Mouse (Mus musculus) thymus, adult 2 months (tissue): Measurements from ENCODE around the gene Lamp1. TPM values are rescaled to one million over a fixed set of nuclear protein-coding genes. Genes with fewer than 3 reads are reported as not detected.

Experiments used
- DNase-seq: peaks from one replicate; pipeline ENCODE4 v3.0.0; 2021
- H3K27ac ChIP-seq: fragments of 200-500 bp; 2 replicates; pipeline ENCODE4 v1.5.1; 2012; ENCODE audit warnings: low read length, control low read depth; ENCODE audit not compliant: control insufficient read depth, insufficient read depth
- H3K27me3 ChIP-seq: fragments of 200-500 bp; 2 replicates; pipeline ENCODE4 v1.6.1; 2012; ENCODE audit warnings: mild to moderate bottlenecking, low read length, moderate library complexity, mixed read lengths; ENCODE audit not compliant: control insufficient read depth, insufficient read depth
- H3K36me3 ChIP-seq: fragments of 200-500 bp; 2 replicates; pipeline ENCODE4 v1.6.1; 2012; ENCODE audit warnings: mild to moderate bottlenecking, low read length, moderate library complexity; ENCODE audit not compliant: control insufficient read depth, insufficient read depth
- H3K4me1 ChIP-seq: fragments of 200-500 bp; replicated peaks from 2 replicates; pipeline ENCODE4 v1.6.1; 2012; ENCODE audit warnings: low read length; ENCODE audit not compliant: control insufficient read depth, insufficient read depth
- H3K4me3 ChIP-seq: fragments of 200-500 bp; 2 replicates; pipeline ENCODE4 v1.5.1; 2012; ENCODE audit warnings: mild to moderate bottlenecking, low read length, control low read depth, moderate library complexity; ENCODE audit not compliant: control insufficient read depth, insufficient read depth
- CTCF ChIP-seq: fragments of 200-500 bp; IDR thresholded peaks from 2 replicates; pipeline ENCODE4 v1.5.1; 2012; ENCODE audit warnings: mild to moderate bottlenecking, control low read depth, low read length, moderate library complexity, borderline replicate concordance; ENCODE audit not compliant: control insufficient read depth, poor library complexity, insufficient read depth; ENCODE audit errors: extremely low read depth
- POLR2A ChIP-seq: fragments of 200-500 bp; IDR thresholded peaks from 2 replicates; pipeline ENCODE4 v1.6.1; 2012; ENCODE audit warnings: mild to moderate bottlenecking, low read length, control low read depth, moderate library complexity; ENCODE audit not compliant: control insufficient read depth, poor library complexity, insufficient read depth; ENCODE audit errors: extremely low read depth
- WGBS: fragments of 180-500 bp; shearing (Covaris S2); methylation state at CpG from one replicate; pipeline ENCODE4 v1.1.7; 2018; 5-methylcytosine and 5-hydroxymethylcytosine counted together
- polyA plus RNA-seq: library from polyadenylated mRNA; depleted of rRNA; stranded (reverse); fragments of >200 nt; gene quantifications from 2 replicates; pipeline ENCODE4 v1.2.3, GENCODE M21; 2012

The Lamp1 gene
- polyA plus RNA-seq, 1 experiment: 388 TPM

DNA sequence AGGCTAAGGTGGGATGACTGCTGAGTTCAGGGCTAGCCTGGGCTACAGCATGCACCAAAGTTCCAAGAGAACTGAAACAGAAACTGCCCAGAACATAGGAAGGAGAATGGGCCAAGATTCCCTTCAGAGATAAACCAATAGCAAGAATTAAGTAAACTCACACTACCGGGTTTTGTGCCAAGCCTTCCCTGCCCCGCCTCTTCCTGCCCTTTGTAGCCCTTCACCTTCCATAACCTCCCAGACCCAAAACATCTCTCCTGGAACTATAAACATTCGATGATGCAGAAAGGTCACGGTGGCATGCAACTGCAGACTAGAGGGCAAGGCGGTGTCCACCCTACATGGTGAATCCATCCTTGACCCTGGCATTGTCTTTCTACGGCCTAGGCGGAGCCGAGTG is 31.3 kb downstream of the Lamp1 start:
- DNase-seq: no peak

GRCm38 (mm10) chr8:13194818-13195217 is 35.9 kb downstream of the Lamp1 start:
- Histone ChIP-seq H3K27me3 (no peaks in the 10 kb centered on the region; the same call in 1 of the 2 replicates), H3K4me3 (no peak overlapping the region), H3K4me1 (no peaks in the 10 kb centered on the region), H3K36me3 (no peaks in the 10 kb centered on the region), H3K27ac (no peak overlapping the region)
- no peak for TF ChIP-seq POLR2A
- no peak for TF ChIP-seq CTCF
- 75% methylated on average over 10 of the region's 10 CpGs for WGBS
- no peak for DNase-seq

More for the DNA sequence above, 31.3 kb downstream of the Lamp1 start:
- Histone ChIP-seq H3K4me3 (no peak overlapping the region), H3K27me3 (no peaks in the 10 kb centered on the region), H3K36me3 (no peaks in the 10 kb centered on the region), H3K27ac (no peak overlapping the region), H3K4me1 (no peaks in the 10 kb centered on the region)
- no peak for TF ChIP-seq CTCF
- no peak for TF ChIP-seq POLR2A
- WGBS: 88% methylated on average over 8 of the region's 8 CpGs

DNA sequence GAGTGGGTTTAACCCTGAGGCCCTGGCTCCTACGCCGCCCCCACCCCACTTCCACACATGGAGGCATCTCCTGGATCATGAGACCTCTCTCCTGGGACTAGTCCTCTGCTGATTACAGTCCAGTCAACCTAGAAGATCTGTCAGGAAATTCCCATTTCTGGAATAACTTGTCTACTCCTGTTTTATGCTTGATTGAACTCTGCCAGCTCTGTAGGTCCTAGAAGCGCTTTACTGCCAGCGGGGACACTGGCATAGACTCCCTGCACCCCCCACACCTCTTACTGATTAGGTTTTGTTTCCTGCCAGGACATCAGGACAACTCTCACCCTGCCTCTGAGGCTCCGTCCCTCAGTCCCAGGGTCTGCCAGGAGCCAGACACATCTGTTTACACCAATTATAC is 38.5 kb downstream of the Lamp1 start:
- no peak overlapping the region for H3K4me3 ChIP-seq
- peaks cover 6% of the 10 kb centered on the region; the same call in 1 of the 2 replicates for H3K27me3 ChIP-seq
- DNase-seq: no peak
- H3K4me1 ChIP-seq: peaks cover 7% of the 10 kb centered on the region
- H3K36me3 ChIP-seq: no peaks in the 10 kb centered on the region
- no peak overlapping the region for H3K27ac ChIP-seq
- TF ChIP-seq CTCF (no peak), POLR2A (no peak)
- 95% methylated on average over 5 of the region's 5 CpGs for WGBS

GRCm38 (mm10) chr8:13199385-13200061 is 40.6 kb downstream of the Lamp1 start:
- Histone ChIP-seq H3K4me1 (peaks cover 7% of the 10 kb centered on the region), H3K36me3 (no peaks in the 10 kb centered on the region), H3K27ac (no peak overlapping the region), H3K27me3 (peaks cover 6% of the 10 kb centered on the region; the same call in 1 of the 2 replicates), H3K4me3 (0 out of 2 replicates have a peak overlapping the region, but pooled peaks have one; percentile 57)
- DNase-seq: no peak
- TF ChIP-seq CTCF: no peak
- TF ChIP-seq POLR2A: no peak
- 61% methylated on average over 14 of the region's 14 CpGs for WGBS

GRCm38 (mm10) chr8:13200301-13201012 is 41.5 kb downstream of the Lamp1 start, which contains the start of gene Grtp1:
TSS of gene Grtp1 (minus strand) at chr8:13200620.
- Histone ChIP-seq H3K4me3 (peak within 1 kb of the TSS; percentile 57), H3K27me3 (peaks cover 6% of the 10 kb centered on the region; the same call in 1 of the 2 replicates), H3K36me3 (no peaks in the 10 kb centered on the region), H3K4me1 (peaks cover 7% of the 10 kb centered on the region), H3K27ac (no peak within 1 kb of the TSS)
- no peak for TF ChIP-seq CTCF
- no peak for TF ChIP-seq POLR2A
- DNase-seq: peak; percentile 32
- WGBS: 2% methylated on average over 54 of the region's 58 CpGs

GRCm38 (mm10) chr8:13201013-13201334 is 42.0 kb downstream of the Lamp1 start:
- Histone ChIP-seq H3K4me3 (no peak overlapping the region), H3K27me3 (peaks cover 6% of the 10 kb centered on the region; the same call in 1 of the 2 replicates), H3K4me1 (peaks cover 7% of the 10 kb centered on the region), H3K36me3 (no peaks in the 10 kb centered on the region), H3K27ac (no peak overlapping the region)
- TF ChIP-seq CTCF (no peak), POLR2A (no peak)
- DNase-seq: no peak
- 6% methylated on average over 18 of the region's 18 CpGs for WGBS
